Mouse (Mus musculus) intestine, embryonic 14.5 days (tissue): ENCODE measurements around the gene Gabrg1. TPM values are rescaled to one million over a fixed set of nuclear protein-coding genes. Genes with fewer than 3 reads are reported as not detected.
A peak's percentile ranks its signal among the peaks of the same experiment; 100 is the strongest.

Experiments
- ATAC-seq: fragments of 200-750 bp; cut with Nextera tagmentation; replicated peaks from 2 replicates; pipeline ENCODE4 v1.8.0; 2017; ENCODE audit warnings: low read depth, moderate number of reproducible peaks, moderate TSS enrichment, moderate library complexity; ENCODE audit not compliant: low FRiP score, low TSS enrichment
- DNase-seq: peaks from one replicate; pipeline ENCODE4 v3.0.0-alpha.2; 2018; ENCODE audit warnings: low spot score
- H3K27ac ChIP-seq: fragments of 300-500 bp; sonication (generic); 2 replicates; pipeline ENCODE4 v1.5.1; 2014; ENCODE audit warnings: low read depth, mild to moderate bottlenecking, control low read depth
- H3K27me3 ChIP-seq: fragments of 300-500 bp; sonication (generic); replicated peaks from 2 replicates; pipeline ENCODE4 v1.6.1; 2014; ENCODE audit warnings: low read length, control low read depth; ENCODE audit not compliant: control insufficient read depth, insufficient read depth
- H3K36me3 ChIP-seq: fragments of 300-500 bp; sonication (generic); 2 replicates; pipeline ENCODE4 v1.6.1; 2014; ENCODE audit warnings: low read length, control low read depth; ENCODE audit not compliant: control insufficient read depth, insufficient read depth
- H3K4me1 ChIP-seq: fragments of 300-500 bp; sonication (generic); replicated peaks from 2 replicates; pipeline ENCODE4 v1.6.1; 2014; ENCODE audit warnings: low read length, control low read depth, mixed read lengths; ENCODE audit not compliant: control insufficient read depth, insufficient read depth
- H3K4me2 ChIP-seq: fragments of 300-500 bp; sonication (generic); 2 replicates; pipeline ENCODE4 v1.6.1; 2014; ENCODE audit warnings: low read length
- H3K4me3 ChIP-seq: fragments of 300-500 bp; sonication (generic); 2 replicates; pipeline ENCODE4 v1.5.1; 2014; ENCODE audit warnings: low read depth, low read length, control low read depth, mixed read lengths
- H3K9ac ChIP-seq: fragments of 300-500 bp; sonication (generic); 2 replicates; pipeline ENCODE4 v1.6.1; 2014; ENCODE audit warnings: mild to moderate bottlenecking, low read length
- H3K9me3 ChIP-seq: fragments of 300-500 bp; sonication (generic); 2 replicates; pipeline ENCODE4 v1.6.1; 2016; ENCODE audit warnings: low read length, control low read depth; ENCODE audit not compliant: control insufficient read depth
- whole genome bisulfite sequencing: fragments of 180-500 bp; shearing (Covaris S2); extraction: QIAGEN DNeasy Blood & Tissue Kit; methylation state at CpG from one replicate; pipeline ENCODE4 v1.1.7; 2014; 5-methylcytosine and 5-hydroxymethylcytosine counted together
- polyA plus RNA-seq: library from polyadenylated mRNA; unstranded; fragments of >200 nt; fragmentation: Nextera tagmentation; extraction: Ambion mirVana; gene quantifications from 2 replicates; pipeline ENCODE4 v1.2.1, GENCODE M21; 2014

Gene Gabrg1
- 0.08 TPM in 1 of 2 replicates, not detected in the other for polyA plus RNA-seq

DNA sequence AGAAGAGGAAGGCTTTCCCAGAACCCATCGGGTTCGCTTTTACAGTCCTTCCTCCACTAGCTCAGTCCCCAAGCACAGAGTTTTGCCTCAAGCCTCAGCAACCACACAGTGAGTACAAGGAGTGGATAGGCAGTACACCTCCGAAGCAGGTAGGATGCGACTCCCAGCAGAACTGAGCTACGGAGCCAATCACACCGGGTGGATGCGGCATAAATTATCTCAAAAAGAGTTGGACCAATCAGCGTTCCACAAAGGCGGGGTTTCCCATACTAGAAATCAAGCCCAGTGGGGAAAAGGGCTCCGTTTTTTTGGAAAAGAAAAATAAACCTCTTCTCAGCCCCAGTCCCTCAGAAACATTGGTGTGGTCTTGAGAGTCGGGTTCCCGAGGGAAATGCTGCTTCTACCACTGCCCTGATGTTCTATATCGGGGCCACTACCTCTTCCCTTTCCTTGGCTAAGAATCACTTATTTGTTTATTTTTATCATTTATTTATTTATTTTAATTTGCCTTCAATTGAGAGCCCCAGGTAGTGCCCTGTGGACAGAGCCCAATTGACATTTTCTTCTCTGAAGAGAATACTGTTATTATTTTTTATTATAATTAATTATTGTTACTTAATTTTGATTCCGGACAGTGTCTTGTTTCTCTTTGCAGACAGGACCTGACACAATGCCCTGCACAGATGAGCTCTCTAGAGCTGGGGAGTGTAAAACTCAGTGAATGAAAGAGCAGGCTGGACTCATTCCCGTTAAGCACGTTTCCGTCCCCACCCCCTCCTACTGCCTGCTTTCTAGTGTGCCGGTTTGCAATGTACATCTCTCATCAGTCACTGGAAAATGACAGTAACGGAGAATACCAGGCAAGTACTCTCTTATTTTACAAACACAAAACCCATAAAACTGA, at the start of gene Gabrg1:
Gene Gabrg1 (minus strand): TSS at position 426 of the 904 bp plus-strand sequence.
- 5% methylated on average over 19 of the region's 19 CpGs for WGBS
- H3K9ac ChIP-seq = no peak within 1 kb of the TSS
- ATAC-seq (peak; percentile 62; the same call in 1 of the 2 replicates), DNase-seq (peak; percentile 52)
- H3K4me1 ChIP-seq = no peaks in the 10 kb centered on the region
- H3K4me2 ChIP-seq = peak within 1 kb of the TSS; percentile 48
- H3K27me3 ChIP-seq = 0 out of 2 replicates have a peak, but pooled peaks cover 2% of the 10 kb centered on the region
- no peaks in the 10 kb centered on the region for H3K9me3 ChIP-seq
- H3K27ac ChIP-seq = no peak within 1 kb of the TSS
- H3K4me3 ChIP-seq = peak within 1 kb of the TSS; percentile 18
- H3K36me3 ChIP-seq = no peaks in the 10 kb centered on the region

DNA sequence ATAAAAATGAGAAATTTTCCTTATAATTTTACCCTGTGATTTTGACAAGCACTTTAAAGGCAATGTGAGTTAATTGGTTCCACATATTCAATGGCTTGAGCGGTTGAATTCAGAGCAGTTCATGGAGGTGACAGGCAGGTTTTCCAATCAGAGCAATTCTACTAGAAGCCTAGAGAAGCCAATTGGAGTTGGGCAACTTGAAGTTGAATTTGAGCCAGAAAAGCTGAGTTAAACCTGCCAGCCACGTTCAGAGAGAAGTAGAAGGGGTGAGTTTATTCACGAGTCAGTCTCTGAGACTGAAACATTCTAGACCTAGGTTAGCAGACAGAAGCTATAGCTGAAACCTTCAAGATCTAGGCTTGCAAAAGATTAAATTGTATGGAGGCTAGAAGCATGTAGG, 41.6 kb upstream of the Gabrg1 start:
- H3K27ac ChIP-seq = no peak overlapping the region
- no peak overlapping the region for H3K4me2 ChIP-seq
- no peak overlapping the region for H3K4me3 ChIP-seq
- no peaks in the 10 kb centered on the region for H3K36me3 ChIP-seq
- DNase-seq (no peak), ATAC-seq (no peak)
- H3K27me3 ChIP-seq = no peaks in the 10 kb centered on the region
- H3K9me3 ChIP-seq = no peaks in the 10 kb centered on the region
- 83% methylated on average over 3 of the region's 3 CpGs for WGBS
- H3K9ac ChIP-seq = no peak overlapping the region
- H3K4me1 ChIP-seq = no peaks in the 10 kb centered on the region

DNA sequence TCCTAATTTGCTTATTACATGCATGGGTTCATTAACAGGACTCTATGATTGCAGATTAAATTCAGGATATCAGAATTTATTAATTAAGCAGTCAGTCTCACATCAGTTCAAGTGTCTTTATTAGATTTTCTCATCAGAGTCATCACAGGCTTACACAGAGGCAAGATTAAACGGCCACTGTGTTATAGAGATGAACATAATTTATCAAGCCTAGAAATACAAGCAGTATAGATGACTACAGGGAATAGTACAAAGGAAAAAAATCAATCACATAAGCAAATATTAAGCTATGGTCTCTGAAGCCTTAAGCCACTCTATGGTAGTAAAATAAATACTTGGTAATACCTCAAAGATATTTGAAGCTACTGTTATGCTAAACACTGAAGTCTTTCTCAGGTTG, 27.7 kb upstream of the Gabrg1 start:
- DNase-seq = no peak
- ATAC-seq = no peak
- Histone ChIP-seq H3K27me3 (no peaks in the 10 kb centered on the region), H3K9ac (no peak overlapping the region), H3K4me3 (no peak overlapping the region), H3K4me2 (no peak overlapping the region), H3K9me3 (no peaks in the 10 kb centered on the region), H3K27ac (no peak overlapping the region), H3K4me1 (no peaks in the 10 kb centered on the region), H3K36me3 (no peaks in the 10 kb centered on the region)
- 77% methylated on average over 1 of the region's 1 CpGs for WGBS

DNA sequence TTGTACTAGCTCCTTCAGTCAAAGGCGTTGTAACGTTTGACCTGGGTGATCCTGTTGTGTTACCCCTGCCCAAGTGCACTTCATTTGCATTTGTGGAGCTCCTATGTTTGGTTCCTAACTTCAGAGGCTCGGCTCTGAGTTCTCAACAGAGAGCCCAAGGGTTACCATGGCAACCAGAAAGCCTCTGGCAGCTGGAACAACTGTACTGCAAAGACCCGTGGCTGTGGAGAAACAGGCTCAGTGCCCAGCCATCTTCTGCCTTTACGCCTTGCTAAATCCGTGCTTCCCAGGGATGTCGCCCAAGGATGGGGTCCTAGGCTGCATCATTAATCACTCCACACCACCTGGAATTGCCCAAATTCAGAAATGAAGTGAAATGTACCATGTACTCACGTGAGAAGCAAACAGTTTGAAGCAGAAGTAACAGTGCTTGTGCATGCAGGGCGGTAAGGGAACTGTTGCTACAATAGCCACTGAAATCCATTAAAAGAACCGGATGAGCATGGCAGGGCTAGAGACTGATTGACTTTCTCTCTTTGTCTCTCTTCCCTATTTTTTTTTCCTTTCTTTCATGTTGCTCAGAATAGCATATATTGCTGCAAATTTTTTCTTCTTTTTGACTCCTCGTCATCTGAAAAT, 798 bp upstream of the Gabrg1 start:
- ATAC-seq (peak; percentile 80; the same call in 1 of the 2 replicates), DNase-seq (peak; percentile 71)
- H3K27ac ChIP-seq = no peak overlapping the region
- no peaks in the 10 kb centered on the region for H3K9me3 ChIP-seq
- H3K4me3 ChIP-seq = peak overlapping the region; percentile 18; the same call in 1 of the 2 replicates
- H3K4me1 ChIP-seq = no peaks in the 10 kb centered on the region
- peak overlapping the region; percentile 48 for H3K4me2 ChIP-seq
- H3K9ac ChIP-seq = no peak overlapping the region
- 16% methylated on average over 11 of the region's 11 CpGs for WGBS
- no peaks in the 10 kb centered on the region for H3K36me3 ChIP-seq
- H3K27me3 ChIP-seq = 0 out of 2 replicates have a peak, but pooled peaks cover 2% of the 10 kb centered on the region

DNA sequence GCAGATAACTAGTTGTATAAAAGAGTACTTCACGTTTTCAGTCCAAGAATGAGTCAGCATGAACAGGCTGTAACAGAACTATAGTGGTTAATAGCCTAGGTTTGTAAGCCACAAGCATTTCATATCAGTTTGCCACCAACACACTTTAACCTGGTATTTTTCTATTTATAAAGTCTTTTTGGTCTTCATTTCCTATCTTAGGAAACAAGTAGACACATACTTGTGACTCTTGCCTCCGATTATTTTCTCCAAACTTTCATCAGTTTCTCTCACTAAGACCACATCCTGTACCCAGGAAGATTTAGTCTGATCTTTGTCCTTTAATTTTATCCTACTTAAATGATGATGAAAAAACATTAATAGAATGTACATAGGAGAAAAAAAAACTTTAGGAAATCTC, 23.7 kb downstream of the Gabrg1 start:
- no peaks in the 10 kb centered on the region for H3K4me1 ChIP-seq
- no peaks in the 10 kb centered on the region for H3K36me3 ChIP-seq
- no peak overlapping the region for H3K27ac ChIP-seq
- no peaks in the 10 kb centered on the region for H3K27me3 ChIP-seq
- H3K4me2 ChIP-seq = no peak overlapping the region
- H3K9ac ChIP-seq = no peak overlapping the region
- no peak for ATAC-seq
- DNase-seq = no peak
- H3K4me3 ChIP-seq = no peak overlapping the region
- WGBS = 84% methylated on average over 2 of the region's 2 CpGs
- H3K9me3 ChIP-seq = no peaks in the 10 kb centered on the region

DNA sequence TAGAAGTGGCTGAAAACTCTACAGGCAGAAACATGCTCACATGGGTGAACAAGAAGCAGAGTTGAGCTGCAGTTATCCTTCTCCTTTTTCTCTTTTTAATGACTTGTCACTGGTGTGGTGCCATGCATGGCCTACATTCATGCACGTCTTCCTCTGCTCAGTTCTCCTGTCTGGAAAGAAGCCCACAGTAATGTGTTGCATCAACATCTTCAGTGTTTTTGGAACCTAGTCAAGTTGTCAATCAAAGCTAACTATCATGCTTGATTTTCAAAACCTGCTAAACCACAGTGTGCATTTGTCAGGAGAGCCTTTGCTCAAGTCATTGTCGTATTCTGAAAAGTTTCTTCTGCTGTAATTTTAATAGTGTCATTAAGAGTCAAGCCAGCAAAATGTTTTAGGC, 106.3 kb downstream of the Gabrg1 start:
- no peak for DNase-seq
- no peaks in the 10 kb centered on the region for H3K4me1 ChIP-seq
- no peak overlapping the region for H3K27ac ChIP-seq
- no peak for ATAC-seq
- no peaks in the 10 kb centered on the region for H3K27me3 ChIP-seq
- 82% methylated on average over 2 of the region's 2 CpGs for WGBS
- no peak overlapping the region for H3K4me2 ChIP-seq
- H3K36me3 ChIP-seq = no peaks in the 10 kb centered on the region
- H3K9me3 ChIP-seq = no peaks in the 10 kb centered on the region
- H3K9ac ChIP-seq = no peak overlapping the region
- no peak overlapping the region for H3K4me3 ChIP-seq

DNA sequence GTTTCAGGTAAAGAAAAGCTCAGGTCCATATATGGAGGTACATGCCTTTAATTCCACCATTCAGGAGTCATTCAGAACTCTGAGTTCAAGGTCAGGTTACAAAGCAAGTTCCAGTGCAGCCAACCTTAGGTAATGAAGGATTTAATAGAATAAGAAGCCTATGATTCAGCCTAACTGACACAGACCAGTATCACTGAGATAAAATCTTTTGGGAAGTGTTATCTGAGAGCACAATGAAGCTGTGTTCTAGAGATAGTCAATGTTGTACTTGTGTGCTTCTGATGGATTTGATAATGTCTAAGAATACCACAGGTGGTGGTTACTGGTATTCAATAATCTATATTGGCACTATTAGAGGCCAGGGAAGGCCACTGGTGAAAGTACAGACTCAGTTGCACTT, 138.1 kb downstream of the Gabrg1 start:
- Histone ChIP-seq H3K4me2 (no peak overlapping the region), H3K36me3 (no peaks in the 10 kb centered on the region), H3K9ac (no peak overlapping the region), H3K27me3 (no peaks in the 10 kb centered on the region), H3K4me1 (no peaks in the 10 kb centered on the region), H3K27ac (no peak overlapping the region), H3K4me3 (no peak overlapping the region), H3K9me3 (no peaks in the 10 kb centered on the region)
- ATAC-seq (no peak), DNase-seq (no peak)
